Mouse (Mus musculus) midbrain, embryonic 16.5 days (tissue): ENCODE measurements around the gene Aktip. TPM values are rescaled to one million over a fixed set of nuclear protein-coding genes. Genes with fewer than 3 reads are reported as not detected.

Source experiments
- ATAC-seq: fragments of 200-750 bp; cut with Nextera tagmentation; 2 replicates; pipeline ENCODE4 v1.8.0; 2017; ENCODE audit warnings: moderate TSS enrichment
- H3K27ac ChIP-seq: fragments of 300-500 bp; sonication (generic); 2 replicates; pipeline ENCODE4 v1.5.1; 2014; ENCODE audit warnings: mild to moderate bottlenecking, low read length, mixed read lengths
- H3K27me3 ChIP-seq: fragments of 300-500 bp; sonication (generic); 2 replicates; pipeline ENCODE4 v1.6.1; 2014; ENCODE audit warnings: low read depth, low read length, mixed read lengths; ENCODE audit not compliant: control insufficient read depth, insufficient read depth
- H3K36me3 ChIP-seq: fragments of 300-500 bp; sonication (generic); 2 replicates; pipeline ENCODE4 v1.6.1; 2014; ENCODE audit warnings: mild to moderate bottlenecking, low read length, moderate library complexity, mixed read lengths; ENCODE audit not compliant: control insufficient read depth, insufficient read depth
- H3K4me1 ChIP-seq: fragments of 300-500 bp; sonication (generic); 2 replicates; pipeline ENCODE4 v1.6.1; 2014; ENCODE audit warnings: mild to moderate bottlenecking, low read length, mixed read lengths; ENCODE audit not compliant: control insufficient read depth, insufficient read depth
- H3K4me2 ChIP-seq: fragments of 300-500 bp; sonication (generic); 2 replicates; pipeline ENCODE4 v1.6.1; 2014; ENCODE audit warnings: mild to moderate bottlenecking, low read length, mixed read lengths
- H3K4me3 ChIP-seq: fragments of 300-500 bp; sonication (generic); 2 replicates; pipeline ENCODE4 v1.5.1; 2014; ENCODE audit warnings: low read depth, mild to moderate bottlenecking, low read length, moderate library complexity, mixed read lengths
- H3K9ac ChIP-seq: fragments of 300-500 bp; sonication (generic); 2 replicates; pipeline ENCODE4 v1.6.1; 2014; ENCODE audit warnings: low read depth, low read length, mixed read lengths
- H3K9me3 ChIP-seq: fragments of 300-500 bp; sonication (generic); replicated peaks from 2 replicates; pipeline ENCODE4 v1.6.1; 2014; ENCODE audit warnings: mild to moderate bottlenecking, low read length, mixed read lengths; ENCODE audit not compliant: control insufficient read depth, poor library complexity, severe bottlenecking
- WGBS: fragments of 180-500 bp; shearing (Covaris S2); extraction: QIAGEN DNeasy Blood & Tissue Kit; methylation state at CpG from one replicate; pipeline ENCODE4 v1.1.7; 2014; 5-methylcytosine and 5-hydroxymethylcytosine counted together
- polyA plus RNA-seq: library from polyadenylated mRNA; unstranded; fragments of >200 nt; fragmentation: Nextera tagmentation; extraction: Ambion mirVana; gene quantifications from 2 replicates; pipeline ENCODE4 v1.2.1, GENCODE M21; 2015

The Aktip gene
- polyA plus RNA-seq, 1 experiment from 2014 or later, result 141 TPM

DNA sequence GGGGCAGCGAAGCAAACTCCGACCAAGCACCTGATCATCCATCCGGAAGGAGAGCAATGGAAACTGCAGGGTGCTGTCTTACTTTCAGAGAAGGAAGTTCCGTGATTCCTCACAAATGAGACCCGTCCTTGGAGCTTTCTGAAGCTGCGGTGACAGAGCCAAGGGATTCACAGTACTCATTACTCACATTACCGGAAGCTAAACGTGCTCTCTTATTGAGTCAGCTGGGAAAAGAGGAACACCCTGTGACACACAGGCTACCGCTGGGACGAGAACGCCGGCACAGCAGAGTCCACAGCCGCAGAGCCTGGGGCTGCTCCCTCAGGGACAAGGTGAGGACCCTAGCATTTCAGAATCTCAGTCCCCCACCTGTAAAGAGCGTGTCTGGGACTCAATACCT is 23.6 kb downstream of the Aktip start:
- H3K9ac ChIP-seq, result no peak overlapping the region
- H3K27ac ChIP-seq, result no peak overlapping the region
- no peak for ATAC-seq
- H3K36me3 ChIP-seq, result no peaks in the 10 kb centered on the region
- 54% methylated on average over 14 of the region's 14 CpGs for WGBS
- peaks cover 7% of the 10 kb centered on the region for H3K4me1 ChIP-seq
- H3K4me2 ChIP-seq, result no peak overlapping the region
- no peaks in the 10 kb centered on the region for H3K9me3 ChIP-seq
- no peaks in the 10 kb centered on the region for H3K27me3 ChIP-seq
- H3K4me3 ChIP-seq, result no peak overlapping the region

DNA sequence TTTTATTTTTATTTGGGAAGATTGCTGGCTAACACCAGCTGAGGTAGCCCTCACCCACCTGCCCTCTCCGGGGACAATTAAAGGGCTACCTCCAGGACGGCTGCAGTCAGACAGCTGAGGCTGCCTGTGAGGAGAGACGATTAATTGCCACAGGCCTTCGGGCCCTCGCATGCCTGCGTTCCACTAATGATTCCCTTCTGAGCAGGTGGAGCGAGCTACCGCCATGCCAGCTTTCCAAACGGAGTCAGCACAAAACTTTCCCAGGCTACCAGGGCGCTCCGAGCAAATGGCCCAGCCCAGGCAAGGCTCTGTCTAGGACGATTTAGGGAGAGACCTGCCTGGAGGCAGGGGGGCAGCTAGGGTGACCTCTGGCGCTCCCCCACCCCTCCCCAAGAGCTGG is 28.2 kb downstream of the Aktip start:
- peak; percentile 65 for ATAC-seq

DNA sequence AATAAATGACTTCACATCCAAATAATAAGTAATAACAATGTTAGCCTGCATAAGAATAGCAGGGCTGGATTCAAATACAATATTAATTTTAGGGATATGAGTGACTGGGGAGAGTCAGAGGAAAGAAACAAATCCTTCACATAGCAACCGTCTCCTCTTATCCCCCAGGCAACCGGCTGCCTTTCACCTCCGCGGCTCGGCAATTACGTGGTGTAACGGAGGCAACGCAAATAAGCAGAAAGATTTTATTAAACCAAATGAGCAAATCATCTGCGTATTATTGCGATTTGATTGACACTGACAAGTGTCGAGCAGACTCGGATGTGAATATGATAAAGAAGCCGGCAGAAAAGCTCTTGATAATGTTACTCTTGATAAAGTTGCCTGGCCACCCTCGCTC is 28.9 kb downstream of the Aktip start:
- 10% methylated on average over 14 of the region's 14 CpGs for WGBS
- Histone ChIP-seq H3K9me3 (no peaks in the 10 kb centered on the region), H3K4me3 (peak overlapping the region; percentile 4), H3K4me1 (peaks cover 15% of the 10 kb centered on the region), H3K36me3 (no peaks in the 10 kb centered on the region), H3K9ac (no peak overlapping the region), H3K27ac (no peak overlapping the region), H3K27me3 (no peaks in the 10 kb centered on the region), H3K4me2 (peak overlapping the region; percentile 50)
- peak; percentile 78 for ATAC-seq

More for the DNA sequence above, 28.2 kb downstream of the Aktip start:
- Histone ChIP-seq H3K4me3 (no peak overlapping the region), H3K27ac (peak overlapping the region; percentile 43), H3K9me3 (no peaks in the 10 kb centered on the region), H3K9ac (no peak overlapping the region), H3K27me3 (no peaks in the 10 kb centered on the region), H3K4me2 (peak overlapping the region; percentile 15), H3K4me1 (peaks cover 15% of the 10 kb centered on the region), H3K36me3 (no peaks in the 10 kb centered on the region)
- WGBS, result 28% methylated on average over 13 of the region's 13 CpGs

DNA sequence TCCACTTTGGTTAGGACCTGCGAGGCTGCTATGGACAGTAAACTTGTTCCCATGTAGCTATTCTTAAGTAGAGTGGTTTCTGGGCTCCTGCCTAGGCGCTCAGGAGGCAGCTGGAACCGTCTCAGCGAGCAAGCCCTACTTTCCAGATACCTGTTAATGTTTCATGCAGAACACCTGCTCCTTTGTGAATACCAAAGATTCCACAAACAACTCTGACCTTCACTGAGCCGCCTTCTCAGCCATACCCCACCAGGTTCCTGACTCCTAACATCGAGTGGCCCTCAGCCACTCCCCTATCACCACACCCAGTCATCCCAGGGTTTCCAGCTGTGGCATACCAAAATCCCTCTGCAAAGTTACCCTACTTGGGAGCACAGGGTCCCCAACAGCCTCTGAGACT is 29.6 kb downstream of the Aktip start:
- ATAC-seq, result no peak
- no peak overlapping the region for H3K4me3 ChIP-seq
- no peaks in the 10 kb centered on the region for H3K27me3 ChIP-seq
- H3K9ac ChIP-seq, result no peak overlapping the region
- no peak overlapping the region for H3K4me2 ChIP-seq
- H3K9me3 ChIP-seq, result no peaks in the 10 kb centered on the region; the same call in 1 of the 2 replicates
- H3K4me1 ChIP-seq, result peaks cover 15% of the 10 kb centered on the region
- 78% methylated on average over 6 of the region's 6 CpGs for WGBS
- peak overlapping the region; percentile 17 for H3K27ac ChIP-seq
- no peaks in the 10 kb centered on the region for H3K36me3 ChIP-seq

DNA sequence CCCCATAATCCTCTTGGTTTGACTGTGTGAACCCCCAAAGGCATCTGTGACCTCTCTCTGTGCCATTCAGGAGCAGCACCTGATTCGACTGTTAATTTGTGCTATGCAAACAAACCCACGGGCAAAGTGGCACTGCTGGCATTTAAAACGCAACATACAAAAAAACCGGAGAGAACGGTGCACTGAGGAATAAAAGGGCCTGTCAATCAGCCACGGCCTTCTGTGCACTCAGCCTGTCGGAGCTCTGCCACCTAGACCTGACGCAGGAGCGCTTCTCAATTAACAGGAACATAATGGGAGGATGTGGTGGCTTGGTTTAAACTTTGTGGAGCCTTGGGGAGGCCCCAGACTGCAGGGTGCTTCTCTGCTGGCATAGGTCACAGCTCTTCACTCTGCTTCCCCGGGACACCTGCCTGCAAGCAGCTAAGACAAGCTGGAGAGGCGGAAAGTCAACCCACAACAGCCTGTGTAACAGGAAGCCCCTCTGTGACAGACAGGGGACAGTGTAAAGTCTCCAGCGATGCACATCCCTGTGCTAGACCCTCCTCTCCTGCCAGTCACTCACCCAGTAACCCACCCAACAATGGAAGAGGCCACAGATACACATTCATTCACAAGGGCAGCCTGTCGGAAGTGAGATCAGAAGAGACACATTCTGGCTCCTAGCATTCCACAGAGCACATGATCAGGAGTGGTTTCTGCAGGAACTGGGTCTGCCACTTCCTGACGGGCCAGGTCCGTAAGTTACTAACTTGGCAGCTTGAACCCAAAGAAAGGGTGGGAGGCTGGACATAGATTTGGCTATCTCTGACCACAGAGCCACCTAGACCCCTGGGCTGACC is 39.6 kb downstream of the Aktip start:
- H3K9ac ChIP-seq, result no peak overlapping the region
- peaks cover 8% of the 10 kb centered on the region; the same call in 1 of the 2 replicates for H3K4me1 ChIP-seq
- no peaks in the 10 kb centered on the region for H3K36me3 ChIP-seq
- no peak overlapping the region for H3K4me2 ChIP-seq
- 21% methylated on average over 15 of the region's 15 CpGs for WGBS
- no peak overlapping the region for H3K4me3 ChIP-seq
- 0 out of 2 replicates have a peak, but pooled peaks have one; percentile 48 for ATAC-seq
- no peak overlapping the region for H3K27ac ChIP-seq
- H3K9me3 ChIP-seq, result no peaks in the 10 kb centered on the region; the same call in 1 of the 2 replicates
- no peaks in the 10 kb centered on the region for H3K27me3 ChIP-seq

DNA sequence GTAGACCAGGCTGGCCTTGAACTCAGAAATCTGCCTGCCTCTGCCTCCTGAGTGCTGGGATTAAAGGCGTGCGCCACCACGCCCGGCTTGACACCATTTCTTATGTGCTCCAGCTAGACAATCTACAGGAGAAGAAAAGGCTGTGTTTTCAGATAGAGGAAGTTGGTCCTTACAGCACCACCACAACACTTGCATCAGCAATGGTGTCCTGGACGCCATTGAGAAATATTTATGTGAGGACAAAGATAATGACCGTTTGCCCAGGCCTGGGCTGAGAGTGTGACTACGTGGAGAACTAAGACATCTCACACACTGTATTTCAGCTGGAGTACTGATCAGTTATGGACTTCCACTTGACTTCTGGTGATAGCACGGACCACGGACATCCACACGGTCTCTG is 41.2 kb downstream of the Aktip start:
- no peak overlapping the region for H3K4me2 ChIP-seq
- H3K9ac ChIP-seq, result no peak overlapping the region
- no peak for ATAC-seq
- no peaks in the 10 kb centered on the region for H3K36me3 ChIP-seq
- H3K9me3 ChIP-seq, result no peaks in the 10 kb centered on the region
- 98% methylated on average over 10 of the region's 10 CpGs for WGBS
- H3K27ac ChIP-seq, result no peak overlapping the region
- no peaks in the 10 kb centered on the region for H3K27me3 ChIP-seq
- H3K4me1 ChIP-seq, result peaks cover 8% of the 10 kb centered on the region; the same call in 1 of the 2 replicates
- H3K4me3 ChIP-seq, result no peak overlapping the region

DNA sequence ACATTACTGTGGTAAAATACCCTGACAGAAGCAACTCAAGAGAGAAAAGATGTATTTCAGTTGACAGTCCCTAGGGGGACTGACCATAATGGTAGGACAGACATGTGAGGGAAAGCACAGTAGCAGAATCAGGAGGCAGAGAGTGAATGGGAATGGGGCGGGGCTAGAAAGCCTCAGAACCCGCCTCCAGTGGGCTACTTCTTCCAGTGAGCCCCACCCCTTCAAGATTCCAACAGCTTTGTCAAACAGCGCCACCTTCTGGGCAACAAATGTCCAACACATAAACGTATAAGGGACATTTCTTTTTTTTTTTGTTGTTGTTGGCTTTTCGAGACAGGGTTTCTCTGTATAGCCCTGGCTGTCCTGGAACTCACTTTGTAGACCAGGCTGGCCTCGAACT is 45.2 kb downstream of the Aktip start:
- no peaks in the 10 kb centered on the region for H3K9me3 ChIP-seq
- H3K27ac ChIP-seq, result no peak overlapping the region
- no peaks in the 10 kb centered on the region for H3K27me3 ChIP-seq
- no peak overlapping the region for H3K4me3 ChIP-seq
- ATAC-seq, result no peak
- H3K4me1 ChIP-seq, result peaks cover under 1% of the 10 kb centered on the region; the same call in 1 of the 2 replicates
- no peak overlapping the region for H3K4me2 ChIP-seq
- no peaks in the 10 kb centered on the region for H3K36me3 ChIP-seq
- WGBS, result 51% methylated on average over 6 of the region's 6 CpGs
- no peak overlapping the region for H3K9ac ChIP-seq

DNA sequence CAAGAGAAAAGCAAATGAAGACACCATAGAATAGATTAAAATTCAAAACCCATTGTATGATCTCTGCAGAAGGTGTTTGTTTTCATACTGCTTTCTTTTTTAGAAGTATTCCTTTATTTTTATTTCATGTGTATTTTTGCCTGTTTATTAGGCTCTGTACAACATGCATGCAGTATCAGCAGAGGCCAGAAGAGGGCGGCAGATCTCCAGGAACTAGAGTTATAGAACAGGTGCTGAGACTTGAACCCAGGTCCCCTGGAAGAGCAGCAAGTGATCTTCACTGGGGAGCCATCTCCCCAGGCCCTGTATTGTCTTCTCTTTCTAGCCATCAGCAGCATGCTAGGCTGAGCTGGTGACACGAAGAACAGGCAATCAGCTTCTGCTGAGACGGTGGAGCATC is 45.9 kb downstream of the Aktip start:
- Histone ChIP-seq H3K36me3 (no peaks in the 10 kb centered on the region), H3K4me2 (no peak overlapping the region), H3K4me3 (no peak overlapping the region), H3K27me3 (no peaks in the 10 kb centered on the region), H3K4me1 (no peaks in the 10 kb centered on the region), H3K9me3 (no peaks in the 10 kb centered on the region), H3K9ac (no peak overlapping the region), H3K27ac (no peak overlapping the region)
- ATAC-seq, result no peak
- WGBS, result 78% methylated on average over 3 of the region's 3 CpGs

DNA sequence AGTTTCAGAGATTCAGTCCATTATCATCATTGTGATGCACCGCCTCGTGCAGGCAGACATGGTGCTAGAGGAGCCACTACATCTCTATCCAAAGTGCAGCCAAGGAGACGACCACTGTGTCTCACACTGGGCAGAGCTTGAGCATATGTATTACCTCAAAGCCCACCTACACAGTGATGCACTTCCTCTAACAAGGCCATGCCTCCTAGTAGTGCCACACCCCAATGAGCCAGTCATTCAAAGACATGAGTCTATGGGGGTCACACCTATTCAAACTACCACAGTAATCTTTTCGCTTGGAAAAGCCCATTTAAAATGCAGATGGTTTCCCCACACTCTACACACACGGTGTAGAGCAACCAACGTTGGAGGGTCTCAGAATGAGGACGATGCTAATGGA is 48.2 kb downstream of the Aktip start:
- no peak overlapping the region for H3K9ac ChIP-seq
- WGBS, result 89% methylated on average over 7 of the region's 7 CpGs
- no peak for ATAC-seq

More for the DNA sequence above, 48.2 kb downstream of the Aktip start:
- H3K4me1 ChIP-seq, result no peaks in the 10 kb centered on the region
- H3K9me3 ChIP-seq, result no peaks in the 10 kb centered on the region
- H3K27ac ChIP-seq, result no peak overlapping the region
- no peak overlapping the region for H3K4me2 ChIP-seq
- H3K36me3 ChIP-seq, result no peaks in the 10 kb centered on the region
- no peaks in the 10 kb centered on the region for H3K27me3 ChIP-seq
- H3K4me3 ChIP-seq, result no peak overlapping the region
